Mouse (Mus musculus): ENCODE results near the gene Med4. TPM values are rescaled to one million over a fixed set of nuclear protein-coding genes. Genes with fewer than 3 reads are reported as not detected.
"Not testable (repeated sequence)": the region's sequence is repeated elsewhere in the genome, so short reads cannot be mapped to it uniquely, and the experiment has no call there.

The Med4 gene
- polyA plus RNA-seq, 1 experiment: 14.1 TPM

GRCm38 (mm10) chr14:73508630-73509395, 1.0 kb upstream of the Med4 start:
- DNase-seq: no peak
- peaks cover 13% of the 10 kb centered on the region for H3K4me1 ChIP-seq (ENCODE audit: control insufficient read depth, insufficient read depth, low read length)
- WGBS: 77% methylated on average over 6 of the region's 6 CpGs
- H3K4me3 ChIP-seq (replicated peaks; ENCODE audit: extremely low read depth, low read depth, low read length): no peak overlapping the region
- TF ChIP-seq POLR2A (IDR thresholded peaks at IDR 0.05; ENCODE audit: borderline replicate concordance, extremely low read depth, low read depth, low read length) (no peak), CTCF (IDR thresholded peaks at IDR 0.05; ENCODE audit: insufficient read depth, low read length) (no peak)

- H3K4me1 ChIP-seq (ENCODE audit: control insufficient read depth, insufficient read depth, low read length): no peaks in the 10 kb centered on the region
- H3K4me3 ChIP-seq (replicated peaks; ENCODE audit: extremely low read depth, low read depth, low read length): no peak overlapping the region
- DNase-seq: no peak
- no peak for TF ChIP-seq CTCF (IDR thresholded peaks at IDR 0.05; ENCODE audit: insufficient read depth, low read length)
- TF ChIP-seq POLR2A (IDR thresholded peaks at IDR 0.05; ENCODE audit: borderline replicate concordance, extremely low read depth, low read depth, low read length): no peak
- 46% methylated on average over 3 of the region's 3 CpGs for WGBS
These were observed 14.3 kb downstream of the Med4 start for GRCm38 (mm10) chr14:73524136-73524535.

GRCm38 (mm10) chr14:73524766-73525448, 15.1 kb downstream of the Med4 start, which contains the start of gene Sucla2:
Gene Sucla2, plus strand, starts transcription at chr14:73525319.
- DNase-seq: peak; percentile 95
- no peaks in the 10 kb centered on the region for H3K4me1 ChIP-seq (ENCODE audit: control insufficient read depth, insufficient read depth, low read length)
- H3K4me3 ChIP-seq (replicated peaks; ENCODE audit: extremely low read depth, low read depth, low read length): peak within 1 kb of the TSS; percentile 57
- TF ChIP-seq POLR2A (IDR thresholded peaks at IDR 0.05; ENCODE audit: borderline replicate concordance, extremely low read depth, low read depth, low read length) (0 out of 2 replicates have a peak, but pooled peaks have one; percentile 30), CTCF (IDR thresholded peaks at IDR 0.05; ENCODE audit: insufficient read depth, low read length) (peak; percentile 97)
- under 1% methylated on average over 41 of the region's 41 CpGs for WGBS

- DNase-seq; H3K4me3 ChIP-seq (replicated peaks; ENCODE audit: extremely low read depth, low read depth, low read length); H3K4me1 ChIP-seq (ENCODE audit: control insufficient read depth, insufficient read depth, low read length): not testable (repeated sequence)
- 77% methylated on average over 3 of the region's 3 CpGs for WGBS
These were observed 18.8 kb downstream of the Med4 start for GRCm38 (mm10) chr14:73528661-73529060.

GRCm38 (mm10) chr14:73533755-73534465, 24.1 kb downstream of the Med4 start:
- TF ChIP-seq CTCF (IDR thresholded peaks at IDR 0.05; ENCODE audit: insufficient read depth, low read length) (no peak), POLR2A (IDR thresholded peaks at IDR 0.05; ENCODE audit: borderline replicate concordance, extremely low read depth, low read depth, low read length) (no peak)
- 63% methylated on average over 6 of the region's 6 CpGs for WGBS
- Histone ChIP-seq H3K4me3 (replicated peaks; ENCODE audit: extremely low read depth, low read depth, low read length) (no peak overlapping the region), H3K4me1 (ENCODE audit: control insufficient read depth, insufficient read depth, low read length) (no peaks in the 10 kb centered on the region)
- no peak for DNase-seq

GRCm38 (mm10) chr14:73535641-73536040, 25.8 kb downstream of the Med4 start:
- Histone ChIP-seq H3K4me3 (replicated peaks; ENCODE audit: extremely low read depth, low read depth, low read length) (no peak overlapping the region), H3K4me1 (ENCODE audit: control insufficient read depth, insufficient read depth, low read length) (no peaks in the 10 kb centered on the region)
- TF ChIP-seq POLR2A (IDR thresholded peaks at IDR 0.05; ENCODE audit: borderline replicate concordance, extremely low read depth, low read depth, low read length): no peak
- TF ChIP-seq CTCF (IDR thresholded peaks at IDR 0.05; ENCODE audit: insufficient read depth, low read length): no peak
- WGBS: 69% methylated on average over 2 of the region's 2 CpGs
- DNase-seq: no peak

GRCm38 (mm10) chr14:73543781-73544180, 34.0 kb downstream of the Med4 start:
- no peaks in the 10 kb centered on the region for H3K4me1 ChIP-seq (ENCODE audit: control insufficient read depth, insufficient read depth, low read length)
- DNase-seq: no peak
- no peak overlapping the region for H3K4me3 ChIP-seq (replicated peaks; ENCODE audit: extremely low read depth, low read depth, low read length)
- TF ChIP-seq CTCF (IDR thresholded peaks at IDR 0.05; ENCODE audit: insufficient read depth, low read length): no peak
- no peak for TF ChIP-seq POLR2A (IDR thresholded peaks at IDR 0.05; ENCODE audit: borderline replicate concordance, extremely low read depth, low read depth, low read length)
- WGBS: 74% methylated on average over 6 of the region's 6 CpGs

- TF ChIP-seq CTCF (IDR thresholded peaks at IDR 0.05; ENCODE audit: insufficient read depth, low read length) (no peak), POLR2A (IDR thresholded peaks at IDR 0.05; ENCODE audit: borderline replicate concordance, extremely low read depth, low read depth, low read length) (no peak)
- no peak for DNase-seq
- WGBS: 51% methylated on average over 4 of the region's 4 CpGs
- Histone ChIP-seq H3K4me3 (replicated peaks; ENCODE audit: extremely low read depth, low read depth, low read length) (no peak overlapping the region), H3K4me1 (ENCODE audit: control insufficient read depth, insufficient read depth, low read length) (no peaks in the 10 kb centered on the region; the same call in 1 of the 2 replicates)
These were observed 37.2 kb downstream of the Med4 start for GRCm38 (mm10) chr14:73547034-73547433.

GRCm38 (mm10) chr14:73548051-73548450, 38.2 kb downstream of the Med4 start, which contains the start of gene Nudt15:
Gene Nudt15, minus strand, starts transcription at chr14:73548242.
- 80% methylated on average over 3 of the region's 3 CpGs for WGBS

More at GRCm38 (mm10) chr14:73548051-73548450, 38.2 kb downstream of the Med4 start, which contains the start of gene Nudt15:
- TF ChIP-seq CTCF (IDR thresholded peaks at IDR 0.05; ENCODE audit: insufficient read depth, low read length) (no peak), POLR2A (IDR thresholded peaks at IDR 0.05; ENCODE audit: borderline replicate concordance, extremely low read depth, low read depth, low read length) (no peak)
- no peak within 1 kb of the TSS for H3K4me3 ChIP-seq (replicated peaks; ENCODE audit: extremely low read depth, low read depth, low read length)
- no peak for DNase-seq
- no peaks in the 10 kb centered on the region; the same call in 1 of the 2 replicates for H3K4me1 ChIP-seq (ENCODE audit: control insufficient read depth, insufficient read depth, low read length)
